Mouse (Mus musculus) left cerebral cortex, adult 8-10 months (tissue): ENCODE data around the gene Nudt14. TPM values are rescaled to one million over a fixed set of nuclear protein-coding genes. Genes with fewer than 3 reads are reported as not detected.

Experiments
- DNase-seq, 2 experiments: peaks; one replicate each; pipeline ENCODE4 v3.0.0; 2022; ENCODE audit warnings: low spot score in 2 of 2
- total RNA-seq, 4 experiments: library from RNA; stranded (reverse); gene quantifications; 2 replicates each; pipeline ENCODE4 v1.2.4; 2022

Gene Nudt14
- total RNA-seq, 4 experiments from 2014 or later, result 9.8 to 17.1 (median 11.8) TPM

DNA sequence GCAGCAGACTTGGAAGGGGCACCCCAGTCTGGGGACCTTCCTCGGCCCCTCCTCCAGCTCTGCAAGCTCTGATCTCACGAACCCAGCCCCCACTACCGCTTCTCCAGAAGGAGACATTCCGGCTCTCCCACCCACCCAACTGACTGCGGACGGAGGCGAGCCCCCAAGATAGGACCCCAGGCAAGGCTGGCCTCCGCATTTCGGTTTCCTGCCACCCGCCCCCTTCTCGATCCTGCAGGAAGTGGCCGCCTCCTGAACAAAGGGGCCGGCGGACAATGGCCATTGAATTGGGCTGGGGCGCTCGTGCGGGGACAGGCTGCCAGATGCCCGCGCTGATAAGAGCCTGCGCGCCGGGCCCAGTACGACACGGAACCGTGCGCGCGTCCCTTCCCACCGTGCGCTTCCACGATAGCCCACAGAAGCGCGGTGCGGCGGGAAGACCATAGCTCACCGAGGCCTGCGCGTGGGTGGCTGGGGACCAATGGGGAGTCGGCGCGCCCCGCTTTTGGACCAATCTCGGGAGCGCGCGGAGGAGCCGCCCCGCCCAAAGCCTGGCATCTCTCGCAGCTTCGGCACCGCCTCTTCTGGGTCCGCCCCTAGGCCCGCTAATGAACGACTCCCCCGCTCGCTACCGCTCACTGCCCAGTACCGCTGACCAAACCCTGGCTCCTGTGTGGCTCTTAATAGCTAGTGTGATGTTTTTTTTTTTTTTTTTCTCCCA, 8.3 kb upstream of the Nudt14 start:
- DNase-seq, result peak; percentile 76 to 93

DNA sequence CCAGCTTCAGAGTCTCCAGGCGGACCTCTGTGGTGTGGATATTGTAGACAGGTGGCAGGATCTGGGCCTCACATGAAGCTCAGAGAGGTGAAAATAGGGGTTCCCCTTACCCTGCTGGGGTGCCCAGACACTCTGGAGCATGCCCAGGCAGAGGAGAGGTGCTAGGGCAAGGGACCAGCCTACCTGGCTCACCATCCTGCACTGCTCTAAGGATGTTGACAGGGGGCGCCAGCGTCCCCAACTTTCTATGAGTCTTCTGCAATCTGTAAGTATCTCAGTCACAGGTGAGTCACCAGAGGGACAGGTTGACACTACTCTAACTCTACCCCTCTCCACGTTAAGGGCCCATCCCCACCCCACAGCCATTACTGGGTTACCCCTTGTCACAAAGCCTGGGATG, 5.4 kb upstream of the Nudt14 start:
- DNase-seq, result no peak

DNA sequence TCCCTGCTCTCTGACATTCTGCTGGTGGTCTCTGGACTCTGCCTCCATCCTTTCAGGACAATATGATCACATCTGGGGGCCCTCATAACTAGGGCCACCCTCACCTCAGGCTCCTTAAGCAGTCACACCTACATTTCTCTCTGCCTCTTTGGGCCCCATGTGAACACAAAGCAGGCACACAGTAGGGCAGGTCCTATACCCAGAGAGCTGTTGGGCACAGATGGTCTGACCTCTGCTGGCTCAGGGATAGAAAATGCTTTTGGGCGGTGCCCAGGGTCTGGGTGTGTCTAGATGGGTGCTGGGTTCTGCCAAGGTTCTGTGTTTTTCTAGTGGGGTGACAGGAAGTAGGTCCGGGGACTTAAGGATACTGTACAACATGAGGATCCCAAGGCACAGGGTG, 1.7 kb upstream of the Nudt14 start:
- no peak for DNase-seq

DNA sequence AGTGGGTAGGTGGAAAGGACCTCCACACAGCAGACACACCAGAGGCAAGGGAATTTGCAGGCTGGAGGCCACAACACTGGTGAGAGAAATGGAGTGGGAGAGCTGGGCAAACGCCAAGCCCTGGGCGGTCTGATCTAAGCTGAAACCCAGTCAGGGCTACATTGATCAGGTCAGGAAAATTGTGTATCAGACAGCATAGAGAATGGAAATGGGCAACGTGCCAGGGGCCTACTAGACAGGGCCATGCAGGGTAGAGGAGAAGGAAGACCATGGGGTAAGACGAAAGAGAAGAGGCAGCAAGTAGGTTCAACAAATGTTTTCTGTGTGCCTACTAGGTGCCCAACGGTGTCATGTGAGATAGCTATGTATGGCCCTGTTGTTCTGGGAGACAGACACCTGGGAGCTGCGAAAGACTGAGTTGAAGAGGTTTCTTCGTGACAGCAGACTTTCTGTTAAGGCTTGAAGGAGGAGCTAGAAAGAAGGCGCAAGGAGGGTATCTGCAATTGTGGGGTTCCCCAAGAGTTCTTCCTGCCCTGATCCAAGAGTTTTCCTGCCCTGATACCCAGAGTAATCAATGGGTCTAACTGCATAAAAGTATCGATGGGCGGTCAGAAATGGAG, 658 bp downstream of the Nudt14 start:
- DNase-seq, result no peak

DNA sequence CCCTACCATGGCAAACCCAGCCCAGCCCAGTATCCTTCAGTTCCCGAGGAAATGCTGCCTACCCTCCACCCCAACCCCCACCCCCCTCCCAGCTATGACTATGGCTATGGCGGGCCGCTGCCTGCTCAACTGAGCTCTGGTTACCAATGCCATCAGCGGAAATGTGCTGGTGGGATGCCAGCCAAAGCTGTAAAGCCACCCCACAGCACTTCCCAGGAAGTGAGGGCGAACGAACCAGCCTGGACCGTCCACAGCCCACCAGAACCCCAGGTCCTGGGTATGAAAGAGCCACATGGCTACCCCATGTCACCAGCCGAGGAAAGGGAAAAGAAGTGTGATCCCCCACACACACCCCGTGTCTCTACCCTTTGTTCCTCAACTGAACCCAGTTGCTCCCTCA, 1.2 kb downstream of the Nudt14 start:
- DNase-seq, result no peak

DNA sequence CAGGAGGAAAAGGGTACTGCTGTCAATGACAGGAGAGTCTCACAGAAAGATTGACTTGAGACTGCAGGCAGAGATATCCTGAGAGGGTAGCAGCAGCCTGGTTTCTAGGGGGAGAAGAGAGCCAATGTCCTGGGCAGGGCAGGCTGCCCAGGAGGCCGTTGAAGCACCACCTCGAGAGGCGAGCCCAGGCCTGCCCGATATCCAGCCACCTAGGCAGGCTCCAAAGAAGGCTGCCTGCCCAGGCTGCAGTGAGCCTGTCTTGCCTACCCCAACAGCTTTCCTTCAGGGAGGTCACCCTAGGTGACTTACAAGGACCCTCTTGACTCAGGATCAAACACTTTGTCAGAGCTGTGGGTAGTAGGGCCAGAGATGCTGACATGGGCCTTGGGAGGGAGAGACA, 1.7 kb downstream of the Nudt14 start:
- DNase-seq, result no peak

DNA sequence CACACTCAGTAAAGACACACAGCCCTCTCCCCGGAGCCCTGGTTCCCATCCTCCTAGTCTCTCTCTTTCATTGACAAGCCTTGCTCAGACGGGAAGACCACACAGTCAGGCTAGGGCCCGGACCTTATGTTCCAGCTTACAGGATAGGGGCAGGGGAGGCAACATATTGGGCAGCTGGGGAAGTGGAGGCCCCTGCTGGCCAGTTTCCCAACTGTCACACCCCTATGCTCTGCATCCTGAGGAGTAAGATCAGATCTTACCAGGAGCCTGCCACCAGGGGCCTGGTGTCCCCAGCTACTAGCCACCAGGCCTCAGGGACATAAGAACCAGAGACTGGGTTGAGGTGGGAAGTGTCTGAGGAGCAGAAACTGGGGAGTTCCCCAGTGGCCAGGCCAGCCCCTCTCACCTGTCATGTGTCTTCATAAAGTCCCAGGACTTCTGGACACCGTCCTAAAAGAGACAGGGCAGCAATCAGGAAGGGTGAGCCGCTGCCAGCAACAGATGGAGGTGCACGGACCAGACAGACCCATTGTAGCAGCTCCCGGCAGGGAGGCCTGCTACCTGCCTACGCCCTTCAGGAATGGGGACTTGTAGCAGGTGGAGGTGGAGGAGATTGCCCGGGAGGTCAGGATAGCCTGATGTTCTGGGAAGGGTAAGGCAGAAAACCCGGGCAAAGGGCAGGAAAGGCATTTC, 2.9 kb downstream of the Nudt14 start:
- no peak for DNase-seq

DNA sequence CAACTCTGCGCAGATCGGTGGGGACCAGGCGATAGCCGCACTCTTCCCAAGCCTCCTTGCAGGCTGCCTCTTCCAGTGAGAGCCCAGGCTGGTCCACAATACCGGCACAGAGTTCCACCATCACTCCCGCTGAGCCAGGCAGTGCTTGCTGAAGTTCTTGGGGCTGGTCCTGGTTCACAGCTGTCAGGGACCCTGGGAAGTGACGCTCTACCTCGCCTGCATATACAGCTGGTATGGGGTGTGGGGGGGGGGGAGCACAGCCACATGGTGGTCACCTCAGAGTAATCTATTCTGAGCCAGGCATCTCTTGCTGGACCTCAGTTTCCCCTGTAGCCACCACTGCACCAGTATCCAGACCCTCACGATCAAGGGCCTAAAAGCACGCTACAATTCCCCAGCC, 3.6 kb downstream of the Nudt14 start:
- DNase-seq, result no peak

DNA sequence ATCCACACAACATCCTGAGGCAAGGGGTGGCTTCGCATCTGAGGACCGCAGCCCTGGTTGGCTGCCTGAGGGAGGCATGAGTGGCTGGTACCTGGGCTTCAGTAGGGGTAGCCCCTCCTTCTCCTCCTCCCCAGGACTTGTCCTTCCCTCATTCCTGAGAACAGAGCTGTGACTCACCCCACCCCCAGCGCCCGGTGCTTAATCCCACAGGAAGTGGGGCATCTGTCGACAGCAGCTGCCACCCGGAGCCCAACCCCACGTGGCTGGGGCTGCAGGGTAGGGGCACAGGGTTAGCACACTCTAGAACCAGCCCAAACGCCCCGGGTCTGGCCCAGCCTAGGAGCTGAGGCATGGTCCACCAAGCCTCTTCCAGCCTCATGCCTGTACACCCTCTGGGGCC, 4.0 kb downstream of the Nudt14 start:
- DNase-seq, result peak in 1 of 2 experiments; percentile 61

DNA sequence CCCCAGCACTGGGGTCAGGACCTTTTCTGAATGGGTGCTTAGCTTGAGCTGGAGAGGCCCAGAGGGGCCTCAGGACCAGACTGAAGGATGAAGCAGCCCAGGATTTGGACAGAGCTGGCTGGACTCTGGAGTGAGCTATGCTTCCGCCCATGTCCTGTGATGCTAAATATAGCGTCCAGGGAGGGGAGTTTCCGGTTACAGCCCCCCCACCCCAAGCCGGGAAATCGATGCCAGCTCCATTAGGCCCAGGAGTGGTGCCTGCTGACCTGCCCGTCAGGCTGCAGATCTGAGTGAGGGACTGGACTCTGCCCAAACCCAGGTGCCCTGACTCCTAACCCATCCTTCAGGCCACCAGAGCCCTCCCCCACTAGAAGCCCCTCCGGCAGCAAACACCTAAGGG, 9.3 kb downstream of the Nudt14 start:
- no peak for DNase-seq

DNA sequence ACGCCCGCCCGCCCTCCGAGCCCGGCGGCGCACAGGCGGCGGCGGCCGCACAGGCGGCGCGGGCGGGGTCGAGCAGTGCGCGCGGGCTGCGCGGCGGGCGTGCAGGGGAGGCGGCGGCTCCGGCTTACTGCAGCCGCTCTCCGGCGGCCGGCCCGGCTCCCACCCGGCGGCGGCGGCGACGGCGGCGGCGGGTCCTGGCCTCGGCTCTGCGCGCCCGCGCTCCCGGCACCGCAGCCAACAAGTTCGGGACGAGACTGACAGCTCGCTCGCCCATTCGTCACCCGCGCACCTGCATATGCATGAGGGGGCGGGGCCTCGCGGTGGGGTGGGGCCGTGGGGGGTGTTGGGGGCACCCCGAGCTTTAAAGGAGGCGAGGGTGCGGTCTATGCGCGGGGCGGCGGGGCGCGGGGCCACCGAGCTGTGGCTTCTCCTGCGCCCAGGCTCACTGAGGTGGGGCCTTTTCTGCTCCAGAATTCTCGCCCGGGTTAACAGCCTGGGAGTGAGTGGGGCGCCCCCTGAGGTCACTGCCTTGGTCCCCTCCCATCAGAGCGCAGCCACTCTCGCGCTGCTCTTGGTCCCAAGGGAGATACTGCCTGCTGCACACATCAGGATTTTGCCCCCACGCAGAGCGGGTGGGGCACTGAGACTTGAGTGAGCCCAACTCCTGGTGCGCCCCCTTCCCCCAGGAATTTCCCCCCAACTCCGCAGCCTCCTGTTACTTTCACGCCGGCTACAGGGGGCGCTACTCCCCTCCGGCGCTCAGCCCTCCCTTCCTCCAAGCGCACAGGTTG, 12.2 kb downstream of the Nudt14 start, which contains the start of gene Jag2:
Jag2 (minus strand) TSS at position 215 of the 791 bp plus-strand sequence.
- DNase-seq, result peak; percentile 63 to 71

DNA sequence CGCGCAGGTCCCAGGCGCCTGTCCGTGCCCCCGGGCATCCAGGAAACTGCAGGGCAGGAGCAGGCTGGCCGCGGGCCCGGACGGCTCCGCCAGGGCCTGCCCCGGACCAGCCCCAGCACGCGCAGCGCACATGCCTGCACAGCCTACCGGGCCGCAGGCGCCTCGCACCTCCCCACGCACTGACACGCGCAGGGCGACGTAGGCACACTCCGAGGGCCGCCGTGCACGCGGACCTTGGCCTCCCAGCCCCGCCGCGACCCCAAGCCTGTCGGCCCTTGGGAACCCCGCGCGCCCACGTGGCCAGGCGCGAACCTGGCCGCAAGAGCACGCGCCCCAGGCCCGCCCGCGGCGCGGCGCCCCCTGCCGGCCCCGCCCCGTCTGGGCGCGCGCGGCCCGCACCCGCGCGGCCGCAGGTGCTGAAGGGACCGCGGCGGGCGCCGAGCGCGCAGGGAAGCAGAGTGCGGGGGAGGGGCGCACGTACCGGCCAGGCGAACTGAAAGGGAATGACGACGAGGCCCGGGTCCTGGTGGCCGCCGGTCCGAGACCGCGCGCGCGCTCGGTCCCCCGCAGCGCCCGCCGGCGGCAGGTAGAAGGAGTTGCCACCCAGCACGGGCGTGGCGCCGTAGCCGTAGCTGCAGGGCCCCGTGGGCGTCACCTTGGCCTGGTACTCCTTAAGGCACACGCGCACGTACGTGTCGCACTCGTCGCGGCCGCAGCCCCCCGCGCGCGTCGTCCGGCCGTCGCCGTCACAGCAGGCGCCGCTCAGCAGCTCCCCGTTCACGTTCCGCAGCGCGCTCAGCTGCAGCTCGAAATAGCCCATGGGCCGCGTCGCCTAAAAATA, 13.3 kb downstream of the Nudt14 start:
- DNase-seq, result peak in 1 of 2 experiments; percentile 81

DNA sequence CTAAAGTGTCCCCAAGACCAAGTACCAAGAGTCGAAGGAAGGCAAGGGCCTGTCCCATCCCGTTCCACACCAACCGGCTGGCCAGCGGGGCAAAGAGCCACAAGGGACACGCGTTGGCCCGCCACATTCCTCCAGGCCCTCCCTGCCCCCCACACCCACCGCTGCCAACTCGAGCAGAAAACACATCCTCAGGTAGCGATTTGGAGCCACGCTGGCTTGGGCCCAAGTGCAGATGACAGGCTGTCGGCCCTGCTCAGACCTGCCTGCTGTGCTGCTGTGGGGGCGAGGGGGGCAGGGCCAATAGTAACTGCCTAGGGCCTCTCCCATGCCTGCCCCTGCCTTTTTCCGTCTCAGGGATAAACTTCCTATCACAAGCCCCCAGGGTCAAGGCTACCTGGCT, 14.7 kb downstream of the Nudt14 start:
- no peak for DNase-seq

DNA sequence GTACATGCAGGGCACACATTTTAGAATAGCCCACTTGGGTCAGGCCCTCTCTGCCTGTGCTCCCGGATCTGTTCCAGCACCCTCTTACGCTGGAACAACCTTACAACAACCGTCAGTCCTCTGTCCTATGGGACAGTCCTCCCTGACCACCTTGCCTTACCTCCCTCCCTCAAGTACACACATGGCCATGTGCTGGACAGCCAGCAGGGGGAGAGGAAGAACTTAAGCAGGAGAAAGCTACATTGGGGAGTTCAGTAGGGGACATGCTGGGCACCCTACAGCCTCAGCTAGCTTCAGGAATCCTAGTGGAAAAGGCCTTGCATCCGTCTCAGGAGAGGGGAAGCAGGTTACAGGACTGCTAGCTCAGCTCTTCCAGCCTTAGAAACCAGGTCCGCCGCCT, 16.0 kb downstream of the Nudt14 start:
- no peak for DNase-seq

DNA sequence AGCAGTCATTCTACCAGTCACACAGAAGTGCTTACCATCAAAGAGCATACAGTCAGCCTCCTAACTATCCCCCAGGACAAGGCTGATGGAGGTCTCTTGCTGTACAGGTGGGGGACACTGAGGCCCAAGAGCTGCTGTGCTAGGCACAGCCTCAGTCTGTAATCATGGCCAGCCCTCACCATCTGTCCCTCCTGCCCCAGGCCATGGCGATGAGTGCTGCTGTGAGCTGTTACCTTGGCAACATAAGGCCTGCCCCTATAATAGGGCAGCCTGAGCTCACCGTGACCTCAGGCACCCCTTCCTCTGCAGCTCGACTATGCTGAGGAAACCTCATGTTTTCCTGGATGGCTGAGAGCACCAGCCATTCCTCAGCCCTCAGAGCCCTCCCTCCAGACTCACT, 19.4 kb downstream of the Nudt14 start:
- no peak for DNase-seq

DNA sequence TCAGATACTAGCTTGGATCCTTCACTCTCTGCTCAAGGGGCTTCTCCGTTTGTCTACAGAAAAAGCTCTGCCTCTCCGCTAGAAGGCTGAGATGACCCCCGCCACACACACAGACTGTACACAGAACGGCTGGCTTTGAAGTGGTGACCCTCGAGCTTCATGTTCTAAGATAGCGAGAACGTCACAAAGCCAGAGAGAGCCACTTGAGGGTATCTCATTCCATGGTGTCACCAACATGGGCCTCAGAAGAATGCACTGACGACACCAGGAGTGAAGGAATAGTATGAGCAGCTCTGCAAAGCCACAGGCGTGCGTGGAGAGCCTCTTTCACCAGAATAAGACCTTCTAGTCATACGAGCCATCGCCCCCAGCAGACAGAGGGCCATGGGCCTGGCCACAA, 20.4 kb downstream of the Nudt14 start:
- no peak for DNase-seq

DNA sequence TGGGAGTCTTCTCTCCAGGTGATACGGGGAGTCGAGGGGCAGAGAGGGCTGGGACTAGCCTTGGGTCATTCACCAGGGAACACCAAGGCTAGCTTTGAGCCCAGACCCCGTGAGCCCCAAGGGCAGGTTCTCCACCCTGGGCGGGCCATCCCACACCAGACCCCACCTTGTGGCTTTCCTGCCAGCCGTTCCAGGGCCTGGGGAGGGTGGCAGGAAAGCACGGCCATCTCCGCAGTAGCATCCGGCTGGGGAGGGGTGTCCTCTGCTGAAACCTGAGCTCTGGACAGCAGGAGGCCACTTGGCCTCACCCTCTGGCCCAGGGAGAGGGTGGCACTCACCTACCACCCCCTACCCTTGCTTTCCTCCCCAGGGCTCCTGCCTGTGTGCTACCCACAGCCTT, 24.0 kb downstream of the Nudt14 start:
- no peak for DNase-seq

DNA sequence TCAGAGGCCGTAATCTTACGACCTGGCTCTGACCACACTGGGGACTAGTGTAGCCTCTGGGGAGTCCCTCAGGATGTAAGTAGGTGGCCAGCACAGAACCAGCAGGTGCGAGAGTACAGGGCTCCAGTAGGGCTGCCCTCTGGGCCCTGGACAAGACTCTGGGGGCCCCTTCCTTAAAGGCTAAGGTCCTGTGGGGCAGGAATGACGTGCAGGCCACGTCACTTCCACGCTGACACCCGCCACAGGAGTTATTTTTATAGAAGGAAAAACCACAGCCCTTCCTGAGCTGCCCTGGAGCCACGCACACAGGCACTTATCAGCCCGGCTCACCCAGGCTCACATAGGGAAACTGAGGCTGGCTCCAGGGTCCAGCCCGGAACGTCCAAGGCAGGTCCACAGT, 24.4 kb downstream of the Nudt14 start:
- DNase-seq, result no peak

DNA sequence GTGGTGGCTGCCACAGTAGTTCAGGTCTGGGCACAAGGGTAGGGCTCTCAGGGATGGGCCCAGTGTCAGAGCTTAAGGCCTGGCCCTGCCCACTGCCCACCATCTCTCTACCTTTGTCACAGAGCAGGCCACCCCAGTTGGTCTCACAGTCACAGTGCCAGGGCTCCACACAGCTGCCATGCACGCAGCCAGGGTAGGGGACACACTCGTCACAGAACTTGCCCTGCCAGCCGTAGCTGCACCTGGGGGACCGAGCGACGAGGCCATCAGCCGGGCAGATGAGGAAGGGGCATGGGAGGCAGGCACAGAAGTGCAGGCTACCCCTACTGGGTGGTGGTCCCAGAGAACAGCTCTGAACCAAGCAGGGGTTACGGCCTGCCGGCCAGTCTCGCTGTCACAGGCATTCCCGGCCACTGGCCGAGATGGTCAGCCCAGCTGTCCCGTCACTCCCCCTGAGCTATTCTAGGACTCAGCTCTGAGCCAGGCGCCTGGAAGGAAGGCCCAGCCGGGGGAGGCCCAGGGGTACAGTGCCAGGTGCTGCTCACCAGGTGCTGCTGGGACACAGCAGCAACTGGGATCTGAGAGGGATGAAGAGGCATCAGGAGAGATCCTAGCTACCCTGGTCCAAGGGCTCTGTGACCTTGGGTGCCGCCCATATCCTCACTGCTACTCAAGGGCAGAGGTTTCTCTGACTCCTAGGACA, 25.1 kb downstream of the Nudt14 start:
- DNase-seq, result no peak

DNA sequence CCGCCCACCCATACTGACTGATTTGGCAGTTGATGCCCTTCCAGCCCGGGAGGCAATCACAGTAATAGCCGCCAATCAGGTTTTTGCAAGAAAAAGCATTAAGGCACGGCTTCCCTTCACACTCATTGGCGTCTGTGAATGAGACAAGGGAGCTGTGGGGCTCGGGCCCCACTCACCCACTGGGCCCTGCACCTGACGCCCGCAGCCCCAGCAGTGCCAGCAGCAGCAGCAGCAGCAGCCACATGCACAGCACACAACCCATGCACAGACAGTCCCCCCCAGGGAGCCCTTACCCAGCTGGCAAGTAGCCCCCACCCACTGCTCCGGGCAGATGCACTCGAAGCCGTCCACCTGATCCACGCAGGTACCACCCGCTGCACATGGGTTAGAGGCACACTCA, 26.3 kb downstream of the Nudt14 start:
- no peak for DNase-seq
